Comparison of ENCODE assay signal across 8 mouse cellular contexts in genomic region chr16:20537071-20537471, GRCm38 (mm10). TPM values are rescaled to one million over a fixed set of nuclear protein-coding genes. Genes with fewer than 3 reads are reported as not detected.
DNase-seq lines count a peak whose midpoint lies in the region; ATAC-seq and TF ChIP-seq lines count a peak whose summit lies in the region.

No protein-coding gene starts in this region.

- peak overlapping the region; percentile 83 for H3K4me3 ChIP-seq in G1E (ENCODE audit: low read depth, low read length)
- H3K4me3 ChIP-seq in hindbrain, embryonic 12.5 days: peak overlapping the region; percentile 75
- peak overlapping the region; percentile 92 for H3K4me3 ChIP-seq in stomach, embryonic 15.5 days (replicated peaks)

- DNase-seq in heart, adult 11 months: peak; percentile 94
- DNase-seq in heart, adult 9 months (ENCODE audit: low spot score in 2 of 2): no peak
- DNase-seq in G1E (ENCODE audit: low spot score) (no peak), liver (peak; percentile 61)
- peak; percentile 40 to 46 for DNase-seq in cerebellum, postnatal 36 days
- no peak for DNase-seq in B cell, adult 2 months

- peak overlapping the region; percentile 71 for H3K4me2 ChIP-seq in hindbrain, embryonic 12.5 days (replicated peaks)
- H3K4me2 ChIP-seq in stomach, embryonic 15.5 days: peak overlapping the region; percentile 73

- no peaks in the 10 kb centered on the region for H3K9me3 ChIP-seq in G1E (replicated peaks)
- no peaks in the 10 kb centered on the region for H3K9me3 ChIP-seq in hindbrain, embryonic 12.5 days (replicated peaks)
- no peaks in the 10 kb centered on the region for H3K9me3 ChIP-seq in stomach, embryonic 15.5 days

- no peaks in the 10 kb centered on the region for H3K27me3 ChIP-seq in G1E (ENCODE audit: insufficient read depth, low read length)
- H3K27me3 ChIP-seq in hindbrain, embryonic 12.5 days: no peaks in the 10 kb centered on the region
- no peaks in the 10 kb centered on the region for H3K27me3 ChIP-seq in stomach, embryonic 15.5 days (replicated peaks)

- H3K36me3 ChIP-seq in G1E (replicated peaks): peaks cover 66% of the 10 kb centered on the region
- H3K36me3 ChIP-seq in hindbrain, embryonic 12.5 days: peaks cover 58% of the 10 kb centered on the region
- peaks cover 42% of the 10 kb centered on the region for H3K36me3 ChIP-seq in stomach, embryonic 15.5 days

- WGBS in hindbrain, embryonic 12.5 days: 27% methylated on average over 5 of the region's 5 CpGs
- WGBS in stomach, embryonic 15.5 days: 27% methylated on average over 5 of the region's 5 CpGs

- no peak for ATAC-seq in G1E (ENCODE audit: extremely low read depth, insufficient number of reproducible peaks, low FRiP score, poor library complexity, severe bottlenecking)
- ATAC-seq in hindbrain, embryonic 12.5 days (ENCODE audit: low FRiP score): no peak
- ATAC-seq in stomach, embryonic 15.5 days (ENCODE audit: insufficient read depth, low FRiP score, low read depth): no peak

- peaks cover 48% of the 10 kb centered on the region for H3K4me1 ChIP-seq in G1E (ENCODE audit: insufficient read depth, low read depth, low read length)
- peaks cover 28% of the 10 kb centered on the region for H3K4me1 ChIP-seq in hindbrain, embryonic 12.5 days
- H3K4me1 ChIP-seq in stomach, embryonic 15.5 days: peaks cover 22% of the 10 kb centered on the region

- peak overlapping the region; percentile 62 for H3K9ac ChIP-seq in hindbrain, embryonic 12.5 days
- H3K9ac ChIP-seq in stomach, embryonic 15.5 days: peak overlapping the region; percentile 16; the same call in 1 of the 2 replicates

- no peak for TF ChIP-seq CTCF in G1E (IDR thresholded peaks at IDR 0.05; ENCODE audit: low read depth, low read length)

- H3K27ac ChIP-seq in hindbrain, embryonic 12.5 days: no peak overlapping the region
- H3K27ac ChIP-seq in stomach, embryonic 15.5 days: peak overlapping the region; percentile 61

RNA-seq across cellular contexts. Expression of gene Ap2m1, which starts 1.8 kb away (rescaled TPM):
- total RNA-seq in G1E (2014; fragmentation: Nextera tagmentation) (302 and 342 TPM in 2 replicates), G1E (2017) (173 and 186 TPM in 2 replicates)
- polyA plus RNA-seq in G1E (2012): 67.5 and 73.4 TPM in 2 replicates
- 901 and 915 TPM in 2 replicates for polyA plus RNA-seq in hindbrain, embryonic 12.5 days (2016; fragmentation: Nextera tagmentation; extraction: Ambion mirVana)
- polyA plus RNA-seq in stomach, embryonic 15.5 days (2015; fragmentation: Nextera tagmentation; extraction: Ambion mirVana): 518 and 580 TPM in 2 replicates

RNA-seq across cellular contexts. Expression of gene Abcf3, which starts 11.3 kb away (rescaled TPM):
- 34.6 and 35.1 TPM in 2 replicates for total RNA-seq in G1E (2014; fragmentation: Nextera tagmentation)
- total RNA-seq in G1E (2017): 66.1 and 70.1 TPM in 2 replicates
- 21.1 and 22.1 TPM in 2 replicates for polyA plus RNA-seq in G1E (2012)
- polyA plus RNA-seq in hindbrain, embryonic 12.5 days (2016; fragmentation: Nextera tagmentation; extraction: Ambion mirVana): 72.7 and 76.2 TPM in 2 replicates
- 50.6 and 65.0 TPM in 2 replicates for polyA plus RNA-seq in stomach, embryonic 15.5 days (2015; fragmentation: Nextera tagmentation; extraction: Ambion mirVana)

RNA-seq across cellular contexts. Expression of gene Dvl3, which starts 20.3 kb away (rescaled TPM):
- 51.8 and 57.2 TPM in 2 replicates for total RNA-seq in G1E (2014; fragmentation: Nextera tagmentation)
- 2.8 and 3.0 TPM in 2 replicates for total RNA-seq in G1E (2017)
- 26.9 and 28.2 TPM in 2 replicates for polyA plus RNA-seq in G1E (2012)
- polyA plus RNA-seq in hindbrain, embryonic 12.5 days (2016; fragmentation: Nextera tagmentation; extraction: Ambion mirVana): 51.6 and 60.5 TPM in 2 replicates
- 21.2 and 26.9 TPM in 2 replicates for polyA plus RNA-seq in stomach, embryonic 15.5 days (2015; fragmentation: Nextera tagmentation; extraction: Ambion mirVana)

RNA-seq across cellular contexts. Expression of gene Eif2b5, which starts 38.5 kb away (rescaled TPM):
- total RNA-seq in G1E (2014; fragmentation: Nextera tagmentation) (40.5 and 43.6 TPM in 2 replicates), G1E (2017) (105 and 107 TPM in 2 replicates)
- 24.8 and 25.5 TPM in 2 replicates for polyA plus RNA-seq in G1E (2012)
- polyA plus RNA-seq in hindbrain, embryonic 12.5 days (2016; fragmentation: Nextera tagmentation; extraction: Ambion mirVana): 118 and 127 TPM in 2 replicates
- polyA plus RNA-seq in stomach, embryonic 15.5 days (2015; fragmentation: Nextera tagmentation; extraction: Ambion mirVana): 90.2 and 95.0 TPM in 2 replicates

RNA-seq across cellular contexts. Expression of gene Vwa5b2, which starts 52.2 kb away (rescaled TPM):
- not detected in 2 replicates for total RNA-seq in G1E (2014; fragmentation: Nextera tagmentation)
- total RNA-seq in G1E (2017): 0.29 TPM in 1 of 2 replicates, not detected in the other
- 0.02 and 0.07 TPM in 2 replicates for polyA plus RNA-seq in G1E (2012)
- 8.8 and 11.0 TPM in 2 replicates for polyA plus RNA-seq in hindbrain, embryonic 12.5 days (2016; fragmentation: Nextera tagmentation; extraction: Ambion mirVana)
- polyA plus RNA-seq in stomach, embryonic 15.5 days (2015; fragmentation: Nextera tagmentation; extraction: Ambion mirVana): 5.5 and 7.3 TPM in 2 replicates

Comparison
In these comparisons a context has a peak if more than half of its experiments do, and no peak if none do; other contexts are left out.
1. DNase-seq: peak in heart, adult 11 months (single experiment), cerebellum, postnatal 36 days (2 of 2) and liver (single experiment); none in heart, adult 9 months (0 of 2), G1E (single experiment) and B cell, adult 2 months (0 of 2).
2. Peak in every context shown above with its lines, with median percentiles within 50 percentile points of each other: H3K4me3 ChIP-seq.